Mouse (Mus musculus) adrenal gland, postnatal 36 days (tissue): Measurements from ENCODE around the gene Rev3l. TPM values are rescaled to one million over a fixed set of nuclear protein-coding genes. Genes with fewer than 3 reads are reported as not detected.
"Not testable (repeated sequence)": the region's sequence is repeated elsewhere in the genome, so short reads cannot be mapped to it uniquely, and the experiment has no call there.

ENCODE experiments used
- DNase-seq, 2 experiments: peaks; one replicate each; pipeline ENCODE4 v3.0.0; 2021; ENCODE audit warnings: mixed read lengths in 1 of 2
- total RNA-seq, 2 experiments: library from RNA; stranded (reverse); gene quantifications; 2 replicates each; pipeline ENCODE4 v1.2.3; 2021

Gene Rev3l
- total RNA-seq, 2 experiments from 2014 or later, result 23.5 to 25.2 TPM

- DNase-seq, result no peak
Measured at GRCm38 (mm10) chr10:39778305-39778704, 46.4 kb downstream of the Rev3l start.

GRCm38 (mm10) chr10:39785241-39785640 lies 53.3 kb downstream of the Rev3l start:
- DNase-seq, result no peak

- DNase-seq, result no peak
Measured at GRCm38 (mm10) chr10:39793295-39793694, 61.4 kb downstream of the Rev3l start.

- DNase-seq, result peak; percentile 45 to 58
Measured at GRCm38 (mm10) chr10:39811507-39811906, 79.6 kb downstream of the Rev3l start.

- DNase-seq, result no peak
Measured at GRCm38 (mm10) chr10:39842621-39843020, 110.7 kb downstream of the Rev3l start.

GRCm38 (mm10) chr10:39865509-39865908 lies 133.6 kb downstream of the Rev3l start:
- DNase-seq, result no peak

- no peak for DNase-seq
Measured at GRCm38 (mm10) chr10:39888621-39889020, 156.7 kb downstream of the Rev3l start.

- DNase-seq, result peak; percentile 16 to 53
Measured at GRCm38 (mm10) chr10:39893702-39894697, 162.1 kb downstream of the Rev3l start.

GRCm38 (mm10) chr10:39896503-39896902 lies 164.6 kb downstream of the Rev3l start:
- no peak for DNase-seq

- peak; percentile 90 to 93 for DNase-seq
Measured at GRCm38 (mm10) chr10:39898874-39899371, 167.0 kb downstream of the Rev3l start, which contains the start of gene Mfsd4b4. Gene Mfsd4b4 (minus strand): TSS chr10:39899238.

- DNase-seq, result no peak
Measured at GRCm38 (mm10) chr10:39904191-39904590, 172.3 kb downstream of the Rev3l start.

- no peak for DNase-seq
Measured at GRCm38 (mm10) chr10:39906799-39907658, 175.1 kb downstream of the Rev3l start.

GRCm38 (mm10) chr10:39908768-39909441 lies 177.0 kb downstream of the Rev3l start:
- DNase-seq, result no peak

- no peak for DNase-seq
Measured at GRCm38 (mm10) chr10:39912616-39913015, 180.7 kb downstream of the Rev3l start.

GRCm38 (mm10) chr10:39924556-39924955 lies 192.6 kb downstream of the Rev3l start:
- DNase-seq, result not testable (repeated sequence)

Other genes starting within 250 kb of the Rev3l start
- gene Traf3ip2, start 119.2 kb upstream of the Rev3l start, total RNA-seq, result 10 to 100 TPM; 12.5 to 18.9 TPM
- gene Mfsd4b4, start 167.1 kb downstream of the Rev3l start, total RNA-seq, result 10 to 100 TPM in 1 of 2 experiments, 1 to 10 TPM in 1; 5.8 to 11.8 TPM
- under 1 TPM; 0.33 to 0.63 TPM for gene Mfsd4b2, start 194.8 kb downstream of the Rev3l start, total RNA-seq
- gene Mfsd4b3, start 228.0 kb downstream of the Rev3l start, total RNA-seq, result 1 to 10 TPM; 2.8 to 9.5 TPM